Mouse (Mus musculus) heart, postnatal 25 days (tissue): ENCODE measurements around the gene Vmp1. TPM values are rescaled to one million over a fixed set of nuclear protein-coding genes. Genes with fewer than 3 reads are reported as not detected.

Experiments used
- DNase-seq: peaks from one replicate; pipeline ENCODE4 v3.0.0; 2022; ENCODE audit warnings: low spot score
- intact Hi-C: fragments of 180-260 bp; cut with DNase I; formaldehyde crosslinking; loops from one replicate; pipeline ENCODE4 v1.15.1; 2025
- total RNA-seq, 2 experiments: library from RNA; stranded (reverse); gene quantifications; 2 replicates each; pipeline ENCODE4 v1.2.3; 2021

The Vmp1 gene
- total RNA-seq, 2 experiments from 2014 or later: 63.1 to 66.1 TPM

DNA sequence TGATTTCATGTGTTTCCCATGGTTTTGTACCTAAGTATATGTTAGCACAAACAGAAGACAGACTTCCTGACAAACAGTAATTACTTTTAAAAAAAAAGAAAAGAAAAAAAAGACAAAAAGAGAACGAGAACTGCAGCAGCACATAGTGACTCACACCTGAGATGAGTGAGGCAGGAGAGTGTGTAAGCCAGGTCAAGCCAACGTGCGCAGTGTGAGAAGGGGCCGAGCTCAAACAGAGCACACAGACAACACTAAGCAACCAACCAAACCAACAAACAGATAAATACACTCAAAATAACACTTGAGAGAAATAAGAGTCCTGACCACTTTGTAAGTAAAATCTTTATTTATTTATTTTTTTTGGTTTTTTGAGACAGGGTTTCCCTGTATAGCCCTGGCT, 93.6 kb downstream of the Vmp1 start:
- intact Hi-C loops: no loop called here
- DNase-seq: no peak

DNA sequence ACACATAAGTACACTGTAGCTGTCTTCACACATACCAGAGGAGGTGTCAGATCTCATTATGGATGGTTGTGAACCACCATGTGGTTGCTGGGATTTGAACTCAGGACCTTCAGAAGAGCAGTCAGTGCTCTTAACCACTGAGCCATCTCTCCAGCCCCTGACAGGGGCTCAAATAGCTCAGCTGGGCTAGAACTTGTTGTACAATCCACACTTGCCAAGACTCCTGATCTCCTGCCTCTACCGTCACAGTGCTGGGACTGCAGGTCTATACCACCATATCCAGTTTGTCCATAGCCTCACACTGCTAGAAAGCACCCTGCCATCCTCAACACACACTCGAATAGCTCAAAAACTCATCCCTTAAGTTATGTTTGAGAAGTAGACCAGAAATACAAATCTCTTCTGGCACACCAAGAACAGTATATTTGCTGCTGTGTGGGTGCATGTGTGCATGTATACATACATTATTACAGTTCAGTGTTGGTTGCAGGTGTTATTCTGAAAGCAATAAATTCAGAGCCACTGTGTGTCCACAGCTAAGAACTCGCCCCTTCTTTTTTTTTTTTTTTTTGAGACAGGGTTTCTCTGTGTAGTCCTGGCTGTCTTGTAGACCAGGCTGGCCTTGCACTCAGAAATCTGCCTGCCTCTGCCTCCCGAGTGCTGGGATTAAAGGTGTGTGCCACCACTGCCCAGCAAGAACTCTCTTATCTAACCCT, 94.9 kb downstream of the Vmp1 start:
- intact Hi-C loops: no loop called here

GRCm38 (mm10) chr11:86587830-86588229, 95.8 kb downstream of the Vmp1 start:
- intact Hi-C loops: no loop called here
- DNase-seq: no peak

More for the DNA sequence above, 94.9 kb downstream of the Vmp1 start:
- no peak for DNase-seq

DNA sequence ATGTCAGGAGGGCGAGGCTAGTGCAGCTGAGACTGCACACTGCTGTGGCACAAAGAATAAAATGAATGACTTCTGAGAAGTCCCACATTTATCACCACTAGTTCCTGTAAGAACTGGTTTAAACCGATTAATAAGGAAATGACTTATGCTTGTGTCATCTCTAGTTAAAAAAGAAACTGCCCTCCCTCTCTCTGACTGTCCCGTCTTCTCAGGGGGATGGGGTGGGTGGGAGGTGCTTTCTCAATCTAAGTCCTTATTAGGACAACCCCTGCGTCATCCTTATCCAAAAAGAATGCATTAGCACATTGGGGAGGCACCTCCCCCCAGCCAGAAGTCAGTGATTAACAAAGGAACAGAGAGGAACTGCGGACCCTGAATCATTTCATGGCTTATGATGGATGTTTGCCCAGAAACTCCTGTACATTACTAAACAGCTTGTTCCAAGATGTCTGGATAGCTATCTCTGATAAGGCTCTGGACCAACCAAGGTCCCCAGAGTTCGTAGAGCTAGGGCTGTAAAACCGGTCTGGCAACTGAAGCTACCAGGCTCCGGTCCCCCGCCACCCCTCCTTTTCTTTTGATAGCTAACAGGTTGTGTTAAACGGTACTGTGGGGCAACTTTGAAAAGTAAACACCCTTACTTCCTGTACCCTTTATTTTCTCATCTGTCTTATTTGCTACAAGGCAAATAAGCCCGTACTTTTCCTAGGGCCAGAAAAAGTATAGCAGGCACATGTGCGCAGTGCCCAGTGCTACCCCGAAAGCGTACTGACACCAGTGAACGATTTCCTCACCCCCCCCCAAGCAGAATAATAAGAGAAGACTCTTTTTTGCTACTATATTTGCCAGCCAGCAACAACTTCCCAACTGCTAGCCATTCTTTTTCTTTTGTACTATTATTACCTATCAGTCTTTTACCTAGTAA, 96.5 kb downstream of the Vmp1 start:
- DNase-seq: peak; percentile 44
- intact Hi-C loops: no loop called here

GRCm38 (mm10) chr11:86586177-86586867, 97.3 kb downstream of the Vmp1 start:
- intact Hi-C loops: no loop called here
- no peak for DNase-seq

DNA sequence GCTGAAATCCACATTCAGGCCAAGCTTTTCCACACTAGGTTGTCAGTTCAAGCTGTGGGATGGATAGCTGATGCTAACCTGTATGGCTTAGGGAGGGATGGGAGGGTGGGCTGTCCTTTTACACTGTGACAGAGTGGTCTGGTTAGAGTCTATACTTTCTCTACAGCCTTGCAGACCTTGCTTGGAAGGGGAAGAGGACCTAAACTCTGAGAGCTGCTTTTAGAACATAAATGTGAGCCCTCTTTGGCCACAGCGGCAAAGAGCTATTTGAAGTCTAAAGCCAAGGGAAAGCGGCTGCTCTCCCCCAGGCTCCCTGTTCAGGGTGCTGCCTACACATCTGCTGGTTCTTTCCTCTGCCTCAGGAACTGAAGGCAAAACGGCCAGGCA, 98.0 kb downstream of the Vmp1 start:
- intact Hi-C loops: no loop called here
- no peak for DNase-seq

DNA sequence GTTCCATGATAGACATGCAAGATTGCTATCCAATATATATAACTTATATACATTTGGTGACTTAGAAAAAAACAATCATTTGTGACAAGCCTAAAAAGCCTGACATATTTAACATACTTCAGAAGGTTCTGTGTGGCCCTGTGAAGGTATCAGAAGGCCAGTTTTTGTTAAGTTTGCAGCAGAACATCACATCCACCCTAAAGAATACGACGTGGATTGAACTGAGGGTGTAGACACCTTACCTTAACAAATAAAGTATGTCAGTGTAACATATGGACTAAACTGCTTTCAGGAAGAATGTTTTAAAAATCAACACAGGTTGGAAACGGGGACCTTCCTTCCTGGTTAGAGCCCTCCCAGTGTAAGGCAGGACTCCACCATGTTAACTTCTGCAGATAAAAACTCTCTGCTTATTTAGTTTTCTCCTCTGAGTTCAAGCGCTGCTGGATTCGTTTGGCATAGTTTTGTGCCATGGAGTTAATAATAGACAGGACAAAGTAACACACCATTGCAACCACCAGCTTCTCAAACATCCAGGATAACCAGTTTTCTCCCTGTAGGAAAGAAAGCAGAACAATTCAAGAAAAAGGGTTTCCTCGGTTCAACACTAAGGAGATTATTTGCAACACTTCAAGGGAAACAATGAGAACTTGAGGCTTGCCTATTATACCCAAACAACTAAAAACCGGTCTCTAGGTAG, 98.6 kb downstream of the Vmp1 start:
- no peak for DNase-seq
- intact Hi-C loops: no loop called here

GRCm38 (mm10) chr11:86583990-86584897, 99.4 kb downstream of the Vmp1 start:
- intact Hi-C loops: no loop called here
- DNase-seq: no peak

- no peak for DNase-seq
Observed at GRCm38 (mm10) chr11:86583313-86583825, 100.3 kb downstream of the Vmp1 start.

DNA sequence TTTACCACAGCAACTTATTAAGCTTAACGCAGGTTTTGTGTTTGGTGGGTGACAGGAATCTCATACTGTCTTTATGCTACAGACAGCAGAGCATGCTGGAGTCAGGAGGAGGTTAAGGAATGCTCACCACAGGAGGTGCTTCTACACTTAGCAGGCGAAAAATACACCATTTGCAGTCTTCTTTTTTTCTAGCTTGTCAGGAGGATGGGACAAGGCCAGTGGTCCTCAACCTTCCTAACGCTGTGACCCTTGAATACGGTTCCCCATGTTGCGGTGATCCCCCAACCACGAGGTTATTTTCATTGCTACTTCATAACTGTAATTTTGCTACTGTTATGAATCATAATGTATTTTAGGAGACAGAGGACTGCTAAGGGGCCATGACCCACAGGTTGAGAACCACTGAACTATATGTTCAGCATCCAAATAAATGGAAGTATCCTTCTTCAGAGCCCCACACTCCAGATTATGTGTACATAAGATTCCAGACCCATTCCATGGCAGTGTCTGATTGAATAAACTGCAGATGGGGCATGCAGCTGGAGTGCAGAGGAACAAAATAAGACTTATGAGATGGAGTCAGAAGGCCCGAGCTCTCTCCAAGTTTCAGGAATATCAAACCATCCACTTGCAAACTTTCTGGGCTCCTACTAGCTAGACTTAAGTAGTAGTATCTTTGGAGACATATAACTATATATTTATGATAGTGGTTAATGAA, 100.9 kb downstream of the Vmp1 start:
- intact Hi-C loops: no loop called here
- DNase-seq: no peak

More at GRCm38 (mm10) chr11:86583313-86583825, 100.3 kb downstream of the Vmp1 start:
- intact Hi-C loops: no loop called here

DNA sequence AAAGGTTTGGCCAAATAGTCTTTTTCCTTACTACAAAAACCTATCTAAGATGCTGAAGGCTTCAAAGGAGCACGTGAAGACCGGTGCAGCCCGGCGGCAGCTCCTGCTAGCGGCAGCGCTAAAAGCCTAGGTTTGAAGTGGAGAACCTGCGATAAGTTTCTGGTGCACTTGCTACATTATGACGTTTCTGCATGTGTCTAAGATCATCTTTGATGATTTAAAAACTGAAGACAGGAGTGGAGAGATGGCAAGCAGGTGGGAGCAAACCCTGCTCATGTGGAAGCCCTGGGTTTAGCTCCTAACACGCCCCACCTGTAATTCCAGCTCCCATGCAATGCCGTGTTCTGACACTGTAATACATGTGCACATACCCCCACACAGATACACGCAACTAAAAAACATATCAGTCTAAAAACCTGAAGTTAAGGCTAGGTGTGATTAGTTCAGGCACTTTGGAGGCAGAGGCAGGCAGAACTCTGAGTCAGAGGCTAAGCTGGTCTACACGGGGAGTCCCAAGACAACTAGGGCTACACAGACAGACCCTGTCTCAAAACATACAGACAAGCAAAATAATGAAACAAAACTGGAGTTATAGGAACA, 101.6 kb downstream of the Vmp1 start:
- DNase-seq: no peak
- intact Hi-C loops: no loop called here

GRCm38 (mm10) chr11:86581250-86581753, 102.3 kb downstream of the Vmp1 start:
- intact Hi-C loops: no loop called here
- peak; percentile 28 for DNase-seq

GRCm38 (mm10) chr11:86580319-86581113, 103.1 kb downstream of the Vmp1 start:
- intact Hi-C loops: no loop called here
- DNase-seq: no peak

DNA sequence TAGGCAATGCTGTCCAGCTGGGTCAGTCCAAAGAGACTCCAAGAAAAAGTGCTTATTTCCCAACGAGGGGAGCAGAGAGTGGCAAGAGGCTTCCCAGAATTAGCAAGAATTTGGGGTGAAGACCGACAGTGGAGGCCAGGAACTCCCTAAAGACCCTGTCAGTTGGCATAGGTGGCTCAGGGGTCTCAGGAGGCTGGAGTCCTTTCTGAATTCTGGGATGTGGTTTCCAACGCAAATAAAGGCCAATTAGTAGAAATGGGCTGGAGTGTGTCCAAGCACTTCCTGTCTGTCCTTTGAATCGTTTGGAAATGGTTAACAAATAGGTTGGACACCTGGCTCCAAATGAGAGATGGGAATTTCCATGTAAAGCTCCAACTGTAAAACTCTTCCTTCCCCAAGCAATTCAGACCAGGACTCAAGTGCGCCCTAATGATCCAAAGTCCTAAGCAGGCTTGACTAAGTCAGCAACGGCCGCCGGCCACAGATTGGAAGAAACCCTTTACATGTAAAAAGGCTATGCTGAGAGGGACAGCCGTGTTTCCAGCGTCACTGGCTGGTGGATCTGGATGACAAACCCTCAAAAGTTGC, 103.8 kb downstream of the Vmp1 start:
- DNase-seq: no peak
- intact Hi-C loops: no loop called here

DNA sequence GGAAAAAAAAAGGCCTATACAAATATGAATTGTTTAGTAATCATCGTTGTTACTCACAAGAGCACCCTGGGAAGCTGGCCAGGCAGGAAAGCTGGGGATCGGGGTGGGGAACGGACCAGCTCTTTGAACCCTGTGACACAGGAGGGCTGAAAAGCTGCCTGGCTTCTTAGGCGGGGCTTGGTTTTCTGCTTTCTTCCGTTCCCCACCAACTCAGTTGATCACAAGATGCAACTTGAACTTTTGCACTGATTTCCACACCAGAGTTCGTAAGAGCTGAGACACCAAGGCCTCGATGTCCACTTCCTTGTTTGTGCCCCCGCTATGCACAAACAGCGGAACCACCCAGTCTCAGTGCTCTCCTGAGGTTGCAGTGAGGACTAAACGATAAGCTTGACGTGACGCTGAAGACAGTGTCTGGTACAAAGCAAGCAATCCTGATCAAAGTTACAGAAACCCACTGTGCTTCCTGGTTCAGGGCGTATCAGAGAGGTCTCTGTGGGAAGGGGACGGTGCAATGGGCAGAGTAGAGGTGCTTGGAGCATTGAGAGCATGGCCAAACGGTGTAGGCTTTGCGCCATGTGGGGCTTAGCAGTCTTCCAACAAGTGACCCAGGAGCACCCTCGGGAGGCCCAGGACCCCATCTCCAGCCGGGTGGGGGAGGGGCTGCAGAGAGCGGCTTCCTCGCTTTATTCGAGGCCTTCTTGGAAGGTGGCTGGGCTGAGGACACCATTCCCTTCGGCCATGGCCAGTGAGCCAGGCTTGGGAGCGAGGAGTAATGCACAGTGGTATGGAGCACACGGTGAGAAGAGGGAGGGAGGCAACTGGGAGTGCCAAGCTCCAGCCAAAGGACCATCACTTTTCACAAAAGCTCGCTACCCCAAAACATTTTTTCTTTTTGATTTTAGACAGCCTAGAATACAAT, 104.6 kb downstream of the Vmp1 start:
- intact Hi-C loops: no loop called here
- DNase-seq: peak; percentile 62
